Mouse (Mus musculus) 3T3-L1 (cell line): ENCODE results near the gene Ralgapb.

Experiments used
- DNase-seq: peaks from one replicate; pipeline ENCODE4 v3.0.0-alpha.2; 2015; ENCODE audit warnings: low read depth, low spot score

Gene Ralgapb

DNA sequence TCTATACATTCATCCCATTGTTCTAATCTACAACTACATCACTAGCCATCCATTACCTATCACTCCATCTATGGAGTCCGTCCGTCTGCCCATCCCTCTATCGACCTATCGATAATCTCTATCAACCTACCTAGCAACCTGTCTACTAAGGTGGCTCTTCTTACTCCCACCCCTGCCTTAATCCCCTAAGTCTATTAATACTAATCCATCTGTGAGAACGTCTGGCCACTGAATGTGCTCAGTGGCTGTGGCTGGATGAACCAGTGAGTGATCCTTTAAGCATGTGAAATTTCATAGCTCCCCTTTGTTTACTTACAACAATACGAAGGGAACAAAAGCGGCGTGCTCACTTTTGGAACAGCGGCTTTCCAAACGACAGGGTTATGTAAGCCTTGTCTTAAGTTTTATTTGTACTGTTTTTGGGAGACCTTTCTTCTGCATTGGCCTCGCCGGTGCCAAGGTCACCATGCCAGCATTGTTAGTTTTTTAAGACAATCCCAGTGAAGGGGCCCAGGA, 104.2 kb downstream of the Ralgapb start:
- DNase-seq, result no peak

- peak; percentile 70 for DNase-seq
Observed at GRCm38 (mm10) chr2:158518583-158518982, 108.9 kb downstream of the Ralgapb start.

DNA sequence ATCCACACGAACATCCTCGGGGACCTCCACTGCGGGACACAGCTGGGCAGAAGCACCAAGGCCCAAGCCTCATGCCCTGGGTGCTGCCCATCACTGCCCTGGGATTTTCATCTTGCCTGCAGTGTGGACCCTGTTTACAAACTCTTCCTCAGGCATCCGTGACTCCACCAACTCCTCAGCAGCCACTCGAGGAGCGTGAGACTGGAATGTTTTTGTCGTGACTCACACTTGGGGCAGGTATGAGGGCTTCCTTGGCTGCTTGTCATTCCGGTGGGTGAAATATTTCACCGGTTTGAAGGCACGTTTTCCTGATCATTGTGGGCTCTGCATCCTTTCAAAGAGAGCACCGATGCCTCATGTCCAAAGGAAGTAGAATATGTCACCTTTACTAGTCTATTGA, 109.4 kb downstream of the Ralgapb start:
- DNase-seq, result peak; percentile 69

- DNase-seq, result no peak
Observed at GRCm38 (mm10) chr2:158519800-158520199, 110.2 kb downstream of the Ralgapb start.

GRCm38 (mm10) chr2:158523060-158523459, 113.4 kb downstream of the Ralgapb start:
- no peak for DNase-seq

GRCm38 (mm10) chr2:158524129-158524860, 114.6 kb downstream of the Ralgapb start:
- no peak for DNase-seq

DNA sequence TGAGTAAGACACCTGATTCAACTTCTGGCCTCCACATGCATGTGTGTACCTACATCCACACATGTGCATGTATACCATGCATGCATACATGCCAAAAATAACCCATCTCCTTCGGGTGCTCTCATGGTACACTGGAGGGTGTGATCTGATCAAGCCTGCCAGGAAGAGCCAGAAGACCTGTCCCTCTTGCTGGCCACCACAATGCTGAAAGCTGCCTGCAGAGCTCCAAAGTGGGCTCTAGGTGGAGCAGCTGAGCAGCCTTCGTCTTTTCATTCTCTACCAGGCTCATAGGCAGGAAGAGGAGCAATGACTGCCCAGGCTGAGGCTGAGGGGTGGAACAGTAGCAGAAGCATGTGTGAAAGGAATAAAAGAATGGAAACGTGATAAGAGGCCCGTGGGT, 124.4 kb downstream of the Ralgapb start:
- DNase-seq, result peak; percentile 83

- DNase-seq, result no peak
Observed at GRCm38 (mm10) chr2:158534559-158534958, 124.9 kb downstream of the Ralgapb start.

DNA sequence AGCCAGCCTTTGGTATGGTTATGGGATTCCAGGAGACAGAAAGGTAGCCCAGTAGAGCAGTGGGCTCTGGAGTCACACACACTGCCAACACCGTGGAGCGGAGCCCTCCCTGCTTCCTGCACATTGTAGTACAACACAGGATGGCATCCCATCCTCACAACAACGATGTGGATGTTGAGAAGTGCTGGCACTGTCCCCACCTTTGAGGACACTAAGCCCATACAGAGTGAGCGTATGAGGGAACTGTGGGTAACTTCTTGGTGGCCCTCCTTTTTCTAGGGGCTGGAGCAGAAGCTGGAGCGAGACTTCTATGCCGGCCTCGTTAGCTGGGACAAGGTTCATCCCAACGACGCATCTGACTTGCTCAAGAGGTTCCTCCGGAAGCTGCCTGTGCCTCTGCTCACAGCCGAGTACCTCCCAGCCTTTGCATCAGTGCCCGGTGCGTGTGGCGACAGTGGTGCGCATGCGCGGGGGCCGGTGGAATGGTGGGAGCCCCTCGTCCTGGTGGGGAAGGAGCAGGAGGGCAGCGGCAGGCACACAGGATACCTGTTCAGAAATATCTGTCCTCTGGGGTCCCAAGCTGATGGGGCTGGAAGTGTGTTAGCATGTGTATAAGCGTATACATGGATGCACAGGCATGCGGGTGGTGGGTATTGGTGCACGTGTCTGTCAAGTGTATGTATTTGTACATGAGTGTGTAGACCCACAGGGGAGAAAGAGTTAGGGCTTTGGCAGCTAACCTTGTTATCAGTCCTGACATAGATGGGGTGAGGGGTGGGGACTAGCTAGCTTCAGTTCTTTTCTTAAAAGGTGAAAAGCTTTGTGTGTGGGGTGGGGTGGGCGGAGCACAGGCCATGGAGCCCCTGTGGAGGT, 130.0 kb downstream of the Ralgapb start:
- DNase-seq, result no peak

GRCm38 (mm10) chr2:158541286-158541685, 131.6 kb downstream of the Ralgapb start:
- no peak for DNase-seq

DNA sequence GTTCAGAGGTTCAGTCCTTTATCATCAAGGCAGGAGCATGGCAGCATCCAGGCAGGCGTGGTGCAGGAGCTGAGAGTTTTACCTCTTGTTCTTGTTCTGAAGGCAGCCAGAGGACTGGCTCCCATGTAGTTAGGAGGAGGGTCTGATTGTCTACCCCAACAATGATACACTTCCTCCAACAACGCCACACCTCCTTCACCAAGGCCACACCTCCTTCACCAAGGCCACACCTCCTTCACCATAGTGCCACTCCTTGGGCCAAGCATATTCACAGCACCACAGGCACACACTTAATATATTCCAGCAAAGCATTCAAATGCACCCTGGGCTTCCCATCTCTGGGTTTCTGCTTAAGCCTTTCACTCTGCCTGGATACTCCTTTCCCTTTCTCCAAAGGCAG, 135.6 kb downstream of the Ralgapb start:
- DNase-seq, result no peak

DNA sequence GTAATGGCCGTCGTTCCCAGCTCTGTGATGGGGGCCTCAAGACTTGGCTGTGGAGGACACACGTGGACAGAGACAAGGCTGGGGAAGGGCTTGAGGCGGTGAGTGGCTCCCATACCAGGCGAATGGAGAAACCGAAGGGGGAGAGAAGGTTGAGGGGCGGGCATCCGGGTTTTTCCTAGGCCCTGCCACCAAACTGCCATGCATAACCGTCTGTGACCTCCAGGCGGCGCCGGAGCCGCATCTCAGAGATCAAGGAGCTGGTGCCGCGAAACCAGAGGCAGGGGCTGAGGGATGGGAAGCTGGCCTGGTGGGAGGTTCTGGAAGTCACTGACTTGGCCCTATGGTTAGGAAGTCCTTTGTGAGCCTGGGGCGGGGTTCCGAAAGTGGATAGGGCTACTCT, 137.1 kb downstream of the Ralgapb start:
- DNase-seq, result peak; percentile 83
